Mouse (Mus musculus): ENCODE results near the gene Dkk1. TPM values are rescaled to one million over a fixed set of nuclear protein-coding genes. Genes with fewer than 3 reads are reported as not detected.

Dkk1 gene
- not detected for polyA plus RNA-seq (2017; shearing (Covaris generic))

DNA sequence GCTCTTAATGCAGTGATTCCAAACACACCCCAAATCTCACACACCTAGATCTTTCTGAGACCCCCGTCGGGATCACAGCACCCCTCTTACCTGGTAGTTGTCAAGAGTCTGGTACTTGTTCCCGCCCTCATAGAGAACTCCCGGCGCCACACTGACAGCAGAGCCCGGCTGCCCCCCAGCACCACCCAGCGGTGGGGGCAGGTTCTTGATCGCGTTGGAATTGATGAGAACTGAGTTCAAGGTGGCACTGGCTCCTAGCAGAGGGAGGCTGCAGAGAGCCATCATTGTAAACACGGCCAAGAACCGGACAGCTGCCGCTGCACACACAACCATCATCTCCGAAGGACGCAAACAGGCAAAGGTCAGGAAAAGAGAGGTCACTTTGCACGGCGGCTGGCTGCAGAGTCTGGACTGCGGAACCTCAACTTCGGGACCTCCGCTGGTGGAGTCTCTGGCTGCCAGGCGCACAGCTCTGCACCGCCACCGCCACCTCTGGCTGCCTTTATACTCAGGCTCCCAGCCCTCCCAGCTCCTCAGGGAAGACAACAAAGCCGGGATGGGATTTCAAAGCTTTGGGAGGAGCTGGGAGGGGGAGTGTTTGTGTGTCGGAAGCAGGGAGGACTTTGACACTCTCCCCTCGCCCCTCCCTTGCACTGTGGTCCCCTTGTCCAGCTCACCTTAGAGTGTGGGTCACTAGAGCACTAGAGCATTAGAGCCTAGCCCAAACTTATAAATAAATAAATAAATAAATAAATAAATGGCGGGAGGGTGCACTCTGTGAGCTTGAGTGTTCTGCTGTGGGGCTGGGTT is at the start of gene Dkk1:
Gene Dkk1, minus strand, starts transcription at position 622 of the 810 bp plus-strand sequence.

